ENCODE assay signal across 14 mouse cellular contexts in genomic region chr9:25959082-25959481, GRCm38 (mm10).
DNase-seq lines count a peak whose midpoint lies in the region; ATAC-seq lines count a peak whose summit lies in the region.
"Had no signal": no experiment of that assay in that cellular context is flagged by ENCODE, and none has a peak within 500 bp of the region (broad histone marks: within the 10 kb centered on the region; RNA-seq: fewer than 3 reads in every experiment).

No protein-coding gene starts in this region.

- no peak overlapping the region for H3K4me3 ChIP-seq in hindbrain, embryonic 14.5 days (replicated peaks; ENCODE audit: low read length)
- H3K4me3 ChIP-seq: heart, embryonic 12.5 days; kidney, embryonic 15.5 days; limb, embryonic 10.5 days; midbrain, embryonic 13.5 days; neural tube, embryonic 12.5 days had no signal

- no peak for ATAC-seq in hindbrain, embryonic 14.5 days (ENCODE audit: low FRiP score)
- ATAC-seq: midbrain, embryonic 13.5 days; Patski had no signal

- no peaks in the 10 kb centered on the region for H3K36me3 ChIP-seq in hindbrain, embryonic 14.5 days (replicated peaks; ENCODE audit: control insufficient read depth, insufficient read depth)
- H3K36me3 ChIP-seq: heart, embryonic 12.5 days; kidney, embryonic 15.5 days; limb, embryonic 10.5 days; midbrain, embryonic 13.5 days; neural tube, embryonic 12.5 days had no signal

- no peak overlapping the region for H3K27ac ChIP-seq in hindbrain, embryonic 14.5 days
- H3K27ac ChIP-seq: kidney, embryonic 15.5 days; limb, embryonic 10.5 days; midbrain, embryonic 13.5 days; neural tube, embryonic 12.5 days had no signal

- no peak overlapping the region for H3K4me2 ChIP-seq in hindbrain, embryonic 14.5 days (replicated peaks)
- H3K4me2 ChIP-seq: heart, embryonic 12.5 days; kidney, embryonic 15.5 days; midbrain, embryonic 13.5 days; neural tube, embryonic 12.5 days had no signal

- H3K9me3 ChIP-seq in hindbrain, embryonic 14.5 days (ENCODE audit: control insufficient read depth, low read length): no peaks in the 10 kb centered on the region
- H3K9me3 ChIP-seq: heart, embryonic 12.5 days; kidney, embryonic 15.5 days; limb, embryonic 10.5 days; midbrain, embryonic 13.5 days; neural tube, embryonic 12.5 days had no signal

- no peak overlapping the region for H3K9ac ChIP-seq in hindbrain, embryonic 14.5 days
- H3K9ac ChIP-seq: heart, embryonic 12.5 days; kidney, embryonic 15.5 days; midbrain, embryonic 13.5 days; neural tube, embryonic 12.5 days had no signal

- intact Hi-C loops in left cerebral cortex, postnatal 25 days (cut with DNase I): no loop called here

- WGBS in hindbrain, embryonic 14.5 days: 92% methylated on average over 2 of the region's 2 CpGs

- DNase-seq in frontal cortex, adult 2 months (ENCODE audit: extremely low spot score in 1 of 2, low spot score in 1 of 2): peak; percentile 29 to 73
- DNase-seq in frontal cortex, postnatal 14 days (ENCODE audit: low spot score in 2 of 2): no peak
- DNase-seq in brain, adult 2 months (ENCODE audit: low read depth, low spot score): peak; percentile 82
- DNase-seq in frontal cortex, postnatal 10 days (ENCODE audit: low spot score in 2 of 2): peak; percentile 5
- peak; percentile 7 to 59 for DNase-seq in left cerebral cortex, postnatal 25 days (ENCODE audit: low spot score in 2 of 2)
- DNase-seq in hindbrain, embryonic 14.5 days (ENCODE audit: low spot score): no peak
- no peak for DNase-seq in embryo, embryonic 9.5 days (ENCODE audit: extremely low spot score)
- DNase-seq: adrenal gland, adult 2 months had no signal

- no peaks in the 10 kb centered on the region for H3K27me3 ChIP-seq in hindbrain, embryonic 14.5 days (ENCODE audit: control insufficient read depth, insufficient read depth, low read length)
- H3K27me3 ChIP-seq: heart, embryonic 12.5 days; kidney, embryonic 15.5 days; midbrain, embryonic 13.5 days; neural tube, embryonic 12.5 days; Patski had no signal

- H3K4me1 ChIP-seq in hindbrain, embryonic 14.5 days (replicated peaks; ENCODE audit: control insufficient read depth, insufficient read depth, low read length): no peaks in the 10 kb centered on the region
- H3K4me1 ChIP-seq: heart, embryonic 12.5 days; kidney, embryonic 15.5 days; limb, embryonic 10.5 days; midbrain, embryonic 13.5 days; neural tube, embryonic 12.5 days had no signal

Comparison
In these comparisons a context has a peak if more than half of its experiments do, and no peak if none do; other contexts are left out.
1. DNase-seq: peak in frontal cortex, adult 2 months (2 of 2), brain, adult 2 months (single experiment), frontal cortex, postnatal 10 days (2 of 2) and left cerebral cortex, postnatal 25 days (2 of 2); none in frontal cortex, postnatal 14 days (0 of 2), hindbrain, embryonic 14.5 days (single experiment) and embryo, embryonic 9.5 days (single experiment).